Mouse (Mus musculus) testis, adult 2 months (tissue): ENCODE results near the gene Iqcn.

Experiments
- CTCF ChIP-seq: fragments of 200-500 bp; IDR thresholded peaks from 2 replicates; pipeline ENCODE4 v1.5.1; 2012; ENCODE audit warnings: low read depth, mild to moderate bottlenecking, inconsistent platforms, low read length, moderate library complexity; ENCODE audit not compliant: control insufficient read depth, insufficient read depth, insufficient replicate concordance
- POLR2A ChIP-seq: fragments of 200-500 bp; IDR thresholded peaks from 2 replicates; pipeline ENCODE4 v1.6.1; 2012; ENCODE audit warnings: low read depth, mild to moderate bottlenecking, inconsistent platforms, low read length, moderate library complexity; ENCODE audit not compliant: control insufficient read depth

- TF ChIP-seq CTCF (no peak), POLR2A (no peak)
These were observed 7.8 kb upstream of the Iqcn start for GRCm38 (mm10) chr8:70695318-70696018.
